Mouse (Mus musculus) embryonic stem cell, embryonic (primary cell): Measurements from ENCODE around the gene Gm35315.
"Not testable (repeated sequence)": the region's sequence is repeated elsewhere in the genome, so short reads cannot be mapped to it uniquely, and the experiment has no call there.

Experiments used
- CTCF ChIA-PET, 4 experiments: fragments of 300-600 bp in 2 of 4; fragments of 350-600 bp in 2 of 4; sonication (Branson Sonifier 250); formaldehyde crosslinking; loops; one replicate each; lab custom pipeline; 2022; ENCODE audit warnings: inconsistent platforms in 2 of 4; lab: Charles Lee
- POLR2A ChIA-PET, 4 experiments: fragments of 300-600 bp in 2 of 4; fragments of 350-600 bp in 2 of 4; sonication (Branson Sonifier 250); formaldehyde crosslinking; loops; one replicate each; lab custom pipeline; 2022; ENCODE audit warnings: antibody characterized with exemption in 4 of 4, inconsistent platforms in 1 of 4; lab: Charles Lee

Gene Gm35315

GRCm38 (mm10) chr5:110104616-110105380 is 10.6 kb upstream of the Gm35315 start:
- CTCF ChIA-PET = no interaction called here

DNA sequence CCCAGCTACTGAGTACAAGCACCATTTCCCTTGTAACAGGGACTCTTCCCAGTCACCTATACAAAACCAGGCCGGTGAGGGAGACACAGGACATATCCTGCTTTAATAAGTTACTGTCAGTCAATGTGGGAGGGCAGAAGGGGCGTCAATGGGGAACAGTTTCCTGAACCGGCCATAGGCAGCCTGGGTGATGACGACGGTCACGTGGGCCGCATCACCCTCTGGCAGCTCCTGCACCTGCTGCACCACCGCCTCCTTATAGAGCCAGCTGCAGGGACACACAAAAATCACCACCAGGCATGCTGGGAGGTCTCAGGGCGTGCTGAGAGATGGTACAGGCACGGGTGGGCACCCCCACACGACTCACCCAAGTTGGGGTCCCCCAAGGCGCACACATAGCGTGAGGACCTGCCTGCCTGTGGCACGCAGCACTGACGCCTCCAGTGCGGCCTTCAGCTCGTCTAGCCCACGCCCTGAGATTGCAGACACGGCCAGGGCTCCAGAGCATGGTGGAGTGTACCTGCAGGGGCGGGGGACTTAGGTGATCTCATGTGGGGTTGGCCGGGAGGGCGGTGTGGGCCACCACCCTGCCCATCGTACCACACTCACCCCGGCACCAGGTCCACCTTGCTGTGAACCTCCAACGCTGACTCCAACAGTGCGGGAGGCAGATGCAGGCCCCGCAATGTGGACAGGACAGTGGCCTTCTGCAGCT is 9.8 kb upstream of the Gm35315 start:
- CTCF ChIA-PET = no interaction called here
- POLR2A ChIA-PET = interaction anchor here in 3 of 4 experiments (0.6 to 2.8 kb wide), 21 partner anchors 8 to 1479 kb away, joined by 3 to 36 read pairs (median 4); partner anchors contain the start of genes Gm35315 (in 2 of the 3), Pole (in 2 of the 3), Pxmp2 (in 2 of the 3) and Chfr (in 1 of the 3)

More at GRCm38 (mm10) chr5:110104616-110105380, 10.6 kb upstream of the Gm35315 start:
- POLR2A ChIA-PET = interaction anchor here in 3 of 4 experiments (0.6 to 2.8 kb wide), 20 partner anchors 10 to 1480 kb away, joined by 3 to 36 read pairs (median 4); partner anchors contain the start of genes Gm35315 (in 2 of the 3), Pole (in 2 of the 3), Pxmp2 (in 2 of the 3) and Ankle2 (in 1 of the 3)

DNA sequence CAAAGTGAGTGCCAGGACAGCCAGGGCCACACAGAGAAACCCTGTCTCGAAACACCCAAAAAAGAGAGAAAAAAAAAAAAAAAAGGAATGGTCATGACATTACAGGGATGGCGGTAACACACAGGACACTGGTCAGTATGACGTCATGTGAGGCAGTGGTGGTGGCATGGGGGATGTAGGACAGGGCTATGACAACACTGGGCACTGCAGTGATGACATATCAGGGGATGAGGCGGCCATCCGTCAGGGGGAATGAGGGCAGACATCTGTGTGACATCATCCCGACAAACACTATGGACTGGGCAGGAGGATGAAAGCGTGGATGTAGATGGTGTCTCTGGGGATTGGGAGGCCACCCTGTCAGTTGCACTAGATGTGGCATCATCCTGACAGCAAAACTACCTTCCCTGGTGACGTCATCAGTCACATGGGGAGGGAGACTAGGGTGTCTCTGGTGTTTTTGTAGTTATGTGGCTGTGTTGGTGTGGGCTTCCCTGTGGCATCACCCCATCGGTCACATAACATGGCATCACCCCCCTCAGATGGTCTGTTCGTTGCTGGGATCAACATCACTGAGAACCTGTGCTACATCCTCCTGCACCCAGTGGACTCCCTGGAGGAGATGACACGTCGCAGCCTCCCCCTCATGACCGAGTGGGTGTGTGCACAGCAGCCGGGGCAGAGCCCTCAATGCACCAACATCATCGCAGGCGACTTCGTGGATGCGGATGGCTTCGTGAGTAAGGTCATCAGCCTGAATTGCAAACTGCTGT is 8.8 kb upstream of the Gm35315 start:
- CTCF ChIA-PET = no interaction called here

GRCm38 (mm10) chr5:110102429-110102828 is 8.2 kb upstream of the Gm35315 start:
- CTCF ChIA-PET = no interaction called here
- POLR2A ChIA-PET = interaction anchor here in 2 of 4 experiments (0.8 to 6.5 kb wide), 3 partner anchors 15 to 544 kb away, joined by 3 to 54 read pairs (median 15); partner anchors contain the start of gene Crlf2 (in 1 of the 2)

More for the DNA sequence above, 8.8 kb upstream of the Gm35315 start:
- POLR2A ChIA-PET = interaction anchor here in 2 of 4 experiments (0.8 to 3.3 kb wide), 6 partner anchors 7 to 183 kb away, joined by 3 to 36 read pairs (median 12); partner anchors contain the start of genes Gm35315 (in 2 of the 2), Pole (in 1 of the 2) and Pxmp2 (in 1 of the 2)

DNA sequence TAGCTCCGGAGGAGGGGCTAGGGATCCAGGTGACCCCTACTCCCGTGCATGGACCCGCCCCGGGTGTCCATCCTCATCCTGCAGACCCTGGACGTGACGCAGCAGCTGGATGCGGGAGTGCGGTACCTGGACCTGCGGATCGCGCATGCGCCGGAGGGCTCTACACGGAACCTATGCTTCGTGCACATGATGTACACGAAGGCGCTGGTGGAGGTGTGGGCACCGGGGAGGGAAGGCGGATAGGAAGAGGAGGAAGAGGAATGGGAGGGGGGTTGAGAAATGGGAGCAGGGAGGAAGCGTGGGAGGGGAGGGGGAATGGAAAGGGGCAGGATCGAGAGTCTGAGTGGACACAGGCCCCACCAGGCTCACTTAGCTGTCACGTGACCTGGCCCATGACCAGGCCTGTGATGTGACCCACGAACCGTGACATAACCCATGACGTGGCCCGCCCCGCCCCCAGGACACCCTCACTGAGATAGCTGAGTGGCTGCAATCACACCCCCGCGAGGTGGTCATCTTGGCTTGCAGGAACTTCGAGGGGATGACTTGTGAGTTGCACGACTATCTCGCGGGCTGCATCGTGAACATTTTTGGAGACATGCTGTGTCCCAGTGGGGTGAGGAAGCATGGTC is 7.6 kb upstream of the Gm35315 start:
- POLR2A ChIA-PET = interaction anchor here in 2 of 4 experiments (0.6 to 6.5 kb wide), 7 partner anchors 15 to 544 kb away, joined by 3 to 54 read pairs (median 4); partner anchors contain the start of gene Crlf2 (in 1 of the 2)
- CTCF ChIA-PET = no interaction called here

DNA sequence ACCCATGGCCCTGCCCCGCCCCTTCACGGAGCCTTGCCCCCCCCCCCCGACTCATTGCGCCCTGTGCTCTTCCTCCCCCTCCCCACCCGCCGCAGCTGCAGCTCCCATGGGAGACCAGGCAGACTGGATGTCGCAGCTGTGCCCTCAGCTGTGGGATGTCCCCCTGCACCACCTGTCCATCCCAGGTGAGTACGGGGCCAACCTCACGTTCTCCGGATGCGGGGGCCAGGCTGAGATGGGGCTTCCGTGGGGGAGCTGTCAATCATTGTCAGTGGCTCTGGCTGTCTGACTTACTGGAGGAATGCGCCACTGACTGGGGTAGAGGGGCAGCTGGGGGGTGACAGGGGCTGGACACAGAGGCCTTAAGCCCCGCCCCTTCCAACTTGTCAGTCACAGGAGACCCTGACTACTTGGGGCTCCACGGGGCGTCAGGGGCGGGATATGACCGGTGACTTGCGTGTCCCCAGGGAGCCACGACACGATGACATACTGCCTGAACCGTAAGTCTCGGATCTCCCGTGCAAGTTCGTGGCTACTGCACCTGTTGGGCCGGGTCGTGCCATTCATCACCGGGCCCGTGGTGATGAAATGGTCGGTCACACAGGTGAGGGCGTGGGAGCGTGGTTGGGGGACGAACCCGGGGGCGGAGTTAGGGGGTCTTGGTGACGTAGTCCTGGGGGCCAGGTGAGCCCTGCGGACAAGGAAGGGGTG is 6.9 kb upstream of the Gm35315 start:
- POLR2A ChIA-PET = interaction anchor here in 3 of 4 experiments (0.6 to 6.5 kb wide), 13 partner anchors 10 to 281 kb away, joined by 3 to 54 read pairs (median 3); partner anchors contain the start of genes Ankle2 (in 1 of the 3) and Chfr (in 1 of the 3)
- CTCF ChIA-PET = interaction anchor here in 1 of 4 experiments (0.6 kb wide), 1 partner anchor 19 kb away, joined by 3 read pairs; no protein-coding TSS in a partner anchor

GRCm38 (mm10) chr5:110099656-110100580 is 5.7 kb upstream of the Gm35315 start, which contains the start of gene Plcxd1:
Gene Plcxd1 (plus strand): TSS chr5:110099969.
- POLR2A ChIA-PET = interaction anchor here in 3 of 4 experiments (0.6 to 6.5 kb wide), 30 partner anchors 7 to 541 kb away, joined by 3 to 54 read pairs (median 4); partner anchors contain the start of genes Gtpbp6 (in 2 of the 3), Ankle2 (in 1 of the 3), Chfr (in 1 of the 3) and Crlf2 (in 1 of the 3)
- CTCF ChIA-PET = interaction anchor here in 2 of 4 experiments (0.6 to 1.2 kb wide), 3 partner anchors 8 to 236 kb away, joined by 3 to 4 read pairs (median 4); partner anchors contain the start of gene Gtpbp6 (in 1 of the 2)

DNA sequence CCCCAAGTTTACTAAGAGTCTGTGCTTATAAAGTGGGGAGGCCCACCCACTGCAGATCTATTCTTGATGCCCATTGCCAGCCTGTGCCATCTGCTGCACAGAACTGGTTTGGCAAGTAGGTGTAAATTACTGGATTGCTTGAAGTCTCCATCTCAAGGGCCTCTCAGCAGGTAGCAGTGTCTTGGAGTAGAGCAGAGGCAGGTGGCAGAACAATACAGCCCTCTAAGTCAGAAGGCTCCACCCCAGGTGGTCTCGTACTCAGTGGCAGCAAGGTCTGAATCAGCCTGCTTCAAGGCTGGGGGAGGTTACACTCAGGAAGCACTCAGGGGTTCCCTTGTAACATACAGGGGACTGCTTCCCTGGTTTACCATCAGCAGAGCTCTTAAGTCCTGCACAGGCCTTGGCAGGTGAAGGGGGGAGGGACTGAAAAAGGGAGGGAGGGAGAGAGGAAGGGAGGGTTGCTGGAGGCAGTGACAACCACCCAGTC is 4.8 kb upstream of the Gm35315 start:
- ChIA-PET CTCF (interaction anchor here in 2 of 4 experiments (1.0 to 1.2 kb wide), 2 partner anchors 12 to 237 kb away, joined by 3 to 4 read pairs; no protein-coding TSS in a partner anchor), POLR2A (interaction anchor here in 3 of 4 experiments (0.6 to 6.5 kb wide), 23 partner anchors 8 to 540 kb away, joined by 3 to 54 read pairs (median 5); partner anchors contain the start of genes Gtpbp6 (in 2 of the 3), Chfr (in 1 of the 3), Crlf2 (in 1 of the 3) and Pxmp2 (in 1 of the 3))

- CTCF ChIA-PET = interaction anchor here in 1 of 4 experiments (0.7 kb wide), 1 partner anchor 8 kb away, joined by 3 read pairs; no protein-coding TSS in a partner anchor
- POLR2A ChIA-PET = interaction anchor here in 3 of 4 experiments (0.6 to 5.5 kb wide), 41 partner anchors 9 to 542 kb away, joined by 3 to 52 read pairs (median 5); partner anchors contain the start of genes Chfr (in 2 of the 3), Gtpbp6 (in 2 of the 3), Ankle2 (in 1 of the 3) and Crlf2 (in 1 of the 3)
Measured at GRCm38 (mm10) chr5:110094847-110095213, 610 bp upstream of the Gm35315 start.

GRCm38 (mm10) chr5:110091546-110091945 is 2.7 kb downstream of the Gm35315 start:
- CTCF ChIA-PET = no interaction called here
- POLR2A ChIA-PET = interaction anchor here in 3 of 4 experiments (0.7 to 5.5 kb wide), 6 partner anchors 8 to 194 kb away, joined by 3 to 52 read pairs (median 4); partner anchors contain the start of genes Gtpbp6 (in 1 of the 3), Pole (in 1 of the 3) and Pxmp2 (in 1 of the 3)

- ChIA-PET POLR2A (interaction anchor here in 3 of 4 experiments (0.6 to 5.7 kb wide), 30 partner anchors 8 to 530 kb away, joined by 3 to 54 read pairs (median 6); partner anchors contain the start of genes Gm35315 (in 3 of the 3), Plcxd1 (in 3 of the 3), Crlf2 (in 2 of the 3) and Zfp932 (in 2 of the 3)), CTCF (interaction anchor here in 3 of 4 experiments (0.6 to 1.5 kb wide), 4 partner anchors 8 to 198 kb away, joined by 3 to 8 read pairs (median 3); partner anchors contain the start of genes Gm35315 (in 1 of the 3) and Plcxd1 (in 1 of the 3))
Measured at GRCm38 (mm10) chr5:110086161-110086866, 7.9 kb downstream of the Gm35315 start.

DNA sequence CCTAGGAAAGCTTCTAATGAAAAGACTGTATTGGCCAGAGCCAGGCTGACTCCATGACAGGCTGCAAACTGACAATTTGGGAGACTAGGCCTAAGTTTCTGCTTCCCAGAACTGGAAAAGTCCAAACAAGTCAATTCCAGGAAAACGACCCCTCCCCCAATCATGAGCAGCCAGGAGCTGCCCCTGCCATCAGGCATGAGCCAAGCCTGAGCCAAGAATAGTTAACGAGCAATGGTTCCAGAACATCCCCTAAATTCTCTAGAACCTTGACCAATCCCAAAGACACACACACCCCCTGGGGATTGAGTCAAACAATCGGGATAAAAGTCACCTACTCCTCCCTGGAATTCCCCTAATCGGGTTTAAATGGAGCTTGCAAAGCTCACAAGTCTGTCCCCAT is 11.3 kb downstream of the Gm35315 start:
- ChIA-PET CTCF (interaction anchor here in 1 of 4 experiments (0.7 kb wide), 2 partner anchors 10 to 203 kb away, joined by 4 to 5 read pairs; partner anchors contain the start of genes Pole and Pxmp2), POLR2A (interaction anchor here in 3 of 4 experiments (0.5 to 3.0 kb wide), 28 partner anchors 9 to 203 kb away, joined by 3 to 52 read pairs (median 6); partner anchors contain the start of genes Gm35315 (in 3 of the 3), Plcxd1 (in 2 of the 3), Zfp605 (in 2 of the 3) and Chfr (in 1 of the 3))

GRCm38 (mm10) chr5:110072413-110072812 is 21.8 kb downstream of the Gm35315 start, which contains the start of gene Gm17655:
Gene Gm17655 (minus strand): TSS chr5:110072513.
- CTCF ChIA-PET = not testable (repeated sequence)
- POLR2A ChIA-PET = interaction anchor here in 1 of 4 experiments (1.4 kb wide), 1 partner anchor 11 kb away, joined by 6 read pairs; no protein-coding TSS in a partner anchor
